Mouse (Mus musculus): ENCODE measurements around the gene Zfp759.

GRCm38 (mm10) chr13:67107681-67108080 lies 13.8 kb upstream of the Zfp759 start:
- TF ChIP-seq MYOD1 (IDR thresholded peaks at IDR 0.05; ENCODE audit: control insufficient read depth, insufficient read length, low read depth): no peak
- TF ChIP-seq USF1 (IDR thresholded peaks at IDR 0.05; ENCODE audit: low read depth): no peak
- no peak for TF ChIP-seq CTCF (IDR thresholded peaks at IDR 0.05; ENCODE audit: control insufficient read depth, insufficient read depth, insufficient read length)
- TF ChIP-seq MAX (IDR thresholded peaks at IDR 0.05): no peak
